Mouse (Mus musculus): ENCODE measurements at regions not wholly inside any gene's neighbourhood (a gene's known extent, or its start where the extent isn't known, plus 50 kb on each side); places are given as distances from the start of the nearest gene placed in this dataset.

DNA sequence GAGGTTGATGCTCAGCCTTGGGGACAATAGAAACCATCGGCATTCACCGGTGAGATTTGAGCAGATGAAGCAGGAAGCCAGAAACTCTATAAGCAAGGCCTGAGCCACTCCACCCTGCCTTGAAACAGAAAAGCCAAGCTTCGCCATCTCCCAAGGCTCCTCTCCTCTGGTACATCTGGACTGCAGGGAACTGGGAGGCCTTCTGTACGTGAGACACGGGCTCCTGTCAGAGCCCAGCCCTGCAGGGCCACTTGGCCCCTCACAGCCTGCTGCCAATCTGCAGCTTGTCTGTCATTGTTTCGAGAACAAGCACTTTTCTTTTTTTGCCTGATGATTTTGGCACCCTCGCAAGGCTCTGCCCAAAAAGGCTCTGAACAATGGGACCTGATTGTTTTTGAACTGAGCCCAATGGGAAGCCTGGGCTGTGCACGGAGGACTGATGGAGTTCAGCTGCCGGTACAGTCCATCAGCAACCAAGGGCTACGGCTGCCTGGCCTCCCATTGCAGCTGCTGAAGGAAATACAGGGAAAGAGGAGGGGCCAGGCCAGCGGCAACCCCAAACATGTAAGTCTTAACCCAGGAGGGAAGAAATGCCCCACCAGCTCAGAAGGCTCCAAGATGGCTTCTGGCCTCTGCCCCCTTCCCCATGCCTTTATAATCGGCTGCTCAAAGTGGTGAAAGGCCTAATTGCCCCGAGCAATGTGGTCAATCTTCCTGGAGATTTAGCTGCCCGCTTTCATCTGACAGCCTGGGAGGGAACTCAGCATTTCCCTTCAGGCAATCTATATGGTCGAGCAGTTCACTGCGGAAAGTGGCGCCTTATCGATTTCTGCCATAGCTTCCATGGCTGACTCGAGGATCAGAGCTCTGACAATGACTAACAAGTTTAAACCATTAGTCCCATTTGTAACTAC is 332.2 kb downstream of the Psat1 start:
- WGBS: 52% methylated on average over 19 of the region's 19 CpGs

GRCm38 (mm10) chr19:15611137-15611758 is 335.9 kb downstream of the Psat1 start:
- Histone ChIP-seq H3K4me3 (replicated peaks; ENCODE audit: insufficient read depth, low read depth, low read length) (no peak overlapping the region), H3K27me3 (ENCODE audit: control insufficient read depth, insufficient read depth, low read length) (no peaks in the 10 kb centered on the region), H3K27ac (ENCODE audit: insufficient read depth, low read length) (no peak overlapping the region), H3K4me1 (ENCODE audit: control insufficient read depth, insufficient read depth, low read length) (no peaks in the 10 kb centered on the region)
- DNase-seq: no peak
- 19% methylated on average over 13 of the region's 13 CpGs for WGBS
- TF ChIP-seq POLR2A (IDR thresholded peaks at IDR 0.05; ENCODE audit: borderline replicate concordance, insufficient read depth, low read length): no peak
- TF ChIP-seq CTCF (IDR thresholded peaks at IDR 0.05; ENCODE audit: borderline replicate concordance, insufficient read depth, low read depth, low read length): no peak

More for the DNA sequence above, 332.2 kb downstream of the Psat1 start:
- H3K27me3 ChIP-seq (ENCODE audit: control insufficient read depth, insufficient read depth, low read length): no peaks in the 10 kb centered on the region
- TF ChIP-seq POLR2A (IDR thresholded peaks at IDR 0.05; ENCODE audit: borderline replicate concordance, insufficient read depth, low read length) (no peak), CTCF (IDR thresholded peaks at IDR 0.05; ENCODE audit: borderline replicate concordance, insufficient read depth, low read depth, low read length) (no peak)
- H3K4me1 ChIP-seq (ENCODE audit: control insufficient read depth, insufficient read depth, low read length): no peaks in the 10 kb centered on the region
- DNase-seq: peak in 1 of 2 experiments; percentile 3
- H3K4me3 ChIP-seq (replicated peaks; ENCODE audit: insufficient read depth, low read depth, low read length): no peak overlapping the region
- H3K27ac ChIP-seq (ENCODE audit: insufficient read depth, low read length): no peak overlapping the region

DNA sequence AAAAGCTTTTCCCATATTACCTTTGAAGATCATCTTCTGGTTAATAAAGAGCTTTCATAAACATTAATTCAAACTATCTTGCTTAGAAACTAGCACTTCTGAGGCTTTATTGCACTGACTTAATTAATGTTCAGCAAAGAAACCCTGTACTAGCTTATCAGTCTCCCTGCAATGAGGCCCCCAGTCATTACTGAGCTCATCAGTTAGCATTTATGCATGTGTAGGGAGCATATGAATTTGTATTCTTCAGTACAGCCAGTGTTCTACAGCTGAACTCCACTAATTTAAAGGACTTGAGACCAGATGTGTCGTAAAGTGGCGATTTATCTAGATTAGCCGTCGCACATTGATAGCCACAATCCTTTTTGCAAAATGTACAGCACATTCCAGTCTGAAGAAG is 340.7 kb downstream of the Psat1 start:
- no peak overlapping the region for H3K4me3 ChIP-seq (replicated peaks; ENCODE audit: insufficient read depth, low read depth, low read length)
- 98% methylated on average over 4 of the region's 4 CpGs for WGBS
- TF ChIP-seq CTCF (IDR thresholded peaks at IDR 0.05; ENCODE audit: borderline replicate concordance, insufficient read depth, low read depth, low read length): no peak
- no peak for TF ChIP-seq POLR2A (IDR thresholded peaks at IDR 0.05; ENCODE audit: borderline replicate concordance, insufficient read depth, low read length)
- no peak for DNase-seq
- no peaks in the 10 kb centered on the region for H3K27me3 ChIP-seq (ENCODE audit: control insufficient read depth, insufficient read depth, low read length)
- no peaks in the 10 kb centered on the region for H3K4me1 ChIP-seq (ENCODE audit: control insufficient read depth, insufficient read depth, low read length)
- H3K27ac ChIP-seq (ENCODE audit: insufficient read depth, low read length): no peak overlapping the region

- no peak overlapping the region for H3K4me3 ChIP-seq (replicated peaks; ENCODE audit: insufficient read depth, low read depth, low read length)
- TF ChIP-seq CTCF (IDR thresholded peaks at IDR 0.05; ENCODE audit: borderline replicate concordance, insufficient read depth, low read depth, low read length) (no peak), POLR2A (IDR thresholded peaks at IDR 0.05; ENCODE audit: borderline replicate concordance, insufficient read depth, low read length) (no peak)
- WGBS: 71% methylated on average over 2 of the region's 2 CpGs
- H3K27ac ChIP-seq (ENCODE audit: insufficient read depth, low read length): no peak overlapping the region
- no peaks in the 10 kb centered on the region for H3K27me3 ChIP-seq (ENCODE audit: control insufficient read depth, insufficient read depth, low read length)
- DNase-seq: no peak
- H3K4me1 ChIP-seq (ENCODE audit: control insufficient read depth, insufficient read depth, low read length): no peaks in the 10 kb centered on the region
Measured at GRCm38 (mm10) chr19:15592821-15593220, 354.3 kb downstream of the Psat1 start.

DNA sequence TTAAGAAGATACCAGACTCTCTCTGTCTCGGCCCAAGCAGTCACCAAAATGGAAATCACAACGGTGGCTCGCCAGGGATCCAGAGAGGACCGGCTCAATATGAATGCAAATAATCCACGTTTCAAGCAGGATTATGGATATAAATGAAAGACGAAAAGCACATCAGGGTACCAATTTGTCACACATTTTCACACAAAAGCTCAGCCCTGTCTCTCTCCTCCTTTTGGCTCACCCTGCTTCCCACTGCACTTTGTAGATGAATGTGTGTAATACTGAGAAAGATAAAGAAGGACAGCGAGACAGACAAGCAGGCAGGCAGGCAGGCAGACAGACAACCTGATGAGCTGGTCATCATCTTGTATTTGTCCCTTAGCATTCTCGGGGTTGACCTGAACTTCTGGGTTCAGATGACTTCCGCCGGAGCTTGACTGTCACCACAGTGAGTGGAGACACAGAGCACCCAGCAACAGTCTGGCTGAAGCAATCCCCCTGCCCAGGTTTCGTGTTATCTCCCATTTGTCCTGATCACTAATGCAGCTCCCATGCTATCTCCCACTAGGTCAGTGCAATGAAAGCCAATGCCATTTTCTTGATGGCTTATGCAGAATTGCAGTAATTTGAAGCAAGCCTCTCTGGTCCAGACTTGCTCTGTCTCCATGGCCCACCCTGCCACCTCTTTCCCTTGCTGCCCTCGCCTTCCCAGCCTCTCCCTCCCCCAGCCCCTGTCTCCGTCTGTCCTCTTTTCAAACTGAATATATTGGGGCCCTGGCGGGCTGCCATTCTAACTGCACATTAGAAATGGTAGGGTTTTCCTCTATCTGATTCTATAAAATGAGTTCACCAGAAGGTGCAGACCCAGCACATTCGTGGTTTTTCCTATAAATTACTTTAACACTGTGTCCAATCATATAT is 363.1 kb downstream of the Psat1 start:
- Histone ChIP-seq H3K4me1 (ENCODE audit: control insufficient read depth, insufficient read depth, low read length) (no peaks in the 10 kb centered on the region), H3K4me3 (replicated peaks; ENCODE audit: insufficient read depth, low read depth, low read length) (no peak overlapping the region), H3K27me3 (ENCODE audit: control insufficient read depth, insufficient read depth, low read length) (no peaks in the 10 kb centered on the region), H3K27ac (ENCODE audit: insufficient read depth, low read length) (no peak overlapping the region)
- no peak for DNase-seq
- TF ChIP-seq POLR2A (IDR thresholded peaks at IDR 0.05; ENCODE audit: borderline replicate concordance, insufficient read depth, low read length): no peak
- TF ChIP-seq CTCF (IDR thresholded peaks at IDR 0.05; ENCODE audit: borderline replicate concordance, insufficient read depth, low read depth, low read length): no peak
- 27% methylated on average over 15 of the region's 15 CpGs for WGBS

- TF ChIP-seq CTCF (IDR thresholded peaks at IDR 0.05; ENCODE audit: borderline replicate concordance, insufficient read depth, low read depth, low read length): no peak
- TF ChIP-seq POLR2A (IDR thresholded peaks at IDR 0.05; ENCODE audit: borderline replicate concordance, insufficient read depth, low read length): no peak
- 34% methylated on average over 8 of the region's 8 CpGs for WGBS
- Histone ChIP-seq H3K27ac (ENCODE audit: insufficient read depth, low read length) (no peak overlapping the region), H3K4me3 (replicated peaks; ENCODE audit: insufficient read depth, low read depth, low read length) (no peak overlapping the region), H3K27me3 (ENCODE audit: control insufficient read depth, insufficient read depth, low read length) (no peaks in the 10 kb centered on the region), H3K4me1 (ENCODE audit: control insufficient read depth, insufficient read depth, low read length) (no peaks in the 10 kb centered on the region)
- no peak for DNase-seq
Measured at GRCm38 (mm10) chr19:15583106-15583781, 363.9 kb downstream of the Psat1 start.

DNA sequence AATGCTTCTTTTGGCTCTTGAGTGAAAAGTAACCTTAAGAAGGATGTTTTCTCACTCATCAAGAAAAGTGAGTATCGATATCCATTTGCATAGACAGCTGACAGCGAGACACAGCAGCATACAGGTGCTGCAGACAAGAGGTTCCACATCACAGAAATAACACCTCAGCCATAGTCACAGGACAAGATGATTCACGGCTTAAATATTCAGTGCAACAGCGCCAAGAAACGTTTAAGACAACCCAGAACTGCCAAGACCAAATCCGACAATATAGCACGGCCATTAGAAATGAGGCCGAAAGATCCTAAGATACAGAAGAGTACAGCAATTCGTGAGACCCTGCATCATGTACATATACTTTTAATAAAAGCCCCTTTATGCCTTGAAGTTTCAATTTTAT is 375.9 kb downstream of the Psat1 start:
- 67% methylated on average over 9 of the region's 9 CpGs for WGBS
- TF ChIP-seq CTCF (IDR thresholded peaks at IDR 0.05; ENCODE audit: borderline replicate concordance, insufficient read depth, low read depth, low read length) (no peak), POLR2A (IDR thresholded peaks at IDR 0.05; ENCODE audit: borderline replicate concordance, insufficient read depth, low read length) (no peak)
- Histone ChIP-seq H3K4me1 (ENCODE audit: control insufficient read depth, insufficient read depth, low read length) (no peaks in the 10 kb centered on the region), H3K4me3 (replicated peaks; ENCODE audit: insufficient read depth, low read depth, low read length) (no peak overlapping the region), H3K27ac (ENCODE audit: insufficient read depth, low read length) (no peak overlapping the region), H3K27me3 (ENCODE audit: control insufficient read depth, insufficient read depth, low read length) (no peaks in the 10 kb centered on the region)
- no peak for DNase-seq

All from cerebellum, adult 2 months (tissue).